Mouse (Mus musculus) midbrain, embryonic 15.5 days (tissue): ENCODE measurements around the gene Aldh1b1. TPM values are rescaled to one million over a fixed set of nuclear protein-coding genes. Genes with fewer than 3 reads are reported as not detected.

Experiments
- ATAC-seq: fragments of 200-750 bp; cut with Nextera tagmentation; replicated peaks from 2 replicates; pipeline ENCODE4 v1.8.0; 2017; ENCODE audit warnings: moderate TSS enrichment
- H3K27ac ChIP-seq: fragments of 300-500 bp; sonication (generic); 2 replicates; pipeline ENCODE4 v1.5.1; 2015; ENCODE audit warnings: mild to moderate bottlenecking, inconsistent platforms
- H3K27me3 ChIP-seq: fragments of 300-500 bp; sonication (generic); replicated peaks from 2 replicates; pipeline ENCODE4 v1.6.1; 2015; ENCODE audit warnings: inconsistent platforms
- H3K36me3 ChIP-seq: fragments of 300-500 bp; sonication (generic); replicated peaks from 2 replicates; pipeline ENCODE4 v1.6.1; 2015; ENCODE audit warnings: inconsistent platforms
- H3K4me1 ChIP-seq: fragments of 300-500 bp; sonication (generic); 2 replicates; pipeline ENCODE4 v1.6.1; 2015; ENCODE audit warnings: inconsistent platforms
- H3K4me2 ChIP-seq: fragments of 300-500 bp; sonication (generic); 2 replicates; pipeline ENCODE4 v1.6.1; 2015; ENCODE audit warnings: inconsistent platforms, mild to moderate bottlenecking, moderate library complexity
- H3K4me3 ChIP-seq: fragments of 300-500 bp; sonication (generic); 2 replicates; pipeline ENCODE4 v1.5.1; 2015; ENCODE audit warnings: mild to moderate bottlenecking, inconsistent platforms
- H3K9ac ChIP-seq: fragments of 300-500 bp; sonication (generic); 2 replicates; pipeline ENCODE4 v1.6.1; 2015; ENCODE audit warnings: mild to moderate bottlenecking, inconsistent platforms
- H3K9me3 ChIP-seq: fragments of 300-500 bp; sonication (generic); 2 replicates; pipeline ENCODE4 v1.6.1; 2016; ENCODE audit warnings: inconsistent platforms
- WGBS: fragments of 180-500 bp; shearing (Covaris S2); methylation state at CpG from one replicate; pipeline ENCODE4 v1.1.7; 2015; ENCODE audit warnings: mixed read lengths; 5-methylcytosine and 5-hydroxymethylcytosine counted together
- polyA plus RNA-seq: library from polyadenylated mRNA; unstranded; fragments of >200 nt; fragmentation: Nextera tagmentation; extraction: Ambion mirVana; gene quantifications from 2 replicates; pipeline ENCODE4 v1.2.1, GENCODE M21; 2015

Gene Aldh1b1
- polyA plus RNA-seq, 1 experiment from 2014 or later: 23.3 TPM

DNA sequence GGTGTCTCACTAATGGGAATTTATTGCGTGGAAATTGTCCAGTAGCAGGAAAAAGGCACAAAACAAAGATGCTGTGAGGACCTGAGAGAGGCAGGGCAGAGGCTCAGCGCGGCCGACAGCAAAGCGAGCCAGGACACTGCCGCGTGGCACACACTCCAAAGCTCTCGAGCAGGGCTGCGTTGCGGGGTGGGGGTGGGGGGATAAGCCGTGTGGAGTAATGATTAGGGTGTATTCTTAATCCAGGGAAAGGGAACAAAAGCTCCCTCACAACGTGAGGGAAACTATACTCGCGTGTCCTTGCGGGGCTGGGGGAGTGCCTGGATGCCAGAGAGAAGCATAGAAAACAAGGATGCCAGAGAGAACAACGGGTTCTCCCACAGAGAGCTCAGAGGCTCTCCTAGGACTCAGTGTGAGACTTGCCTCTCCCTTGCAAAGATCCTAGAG lies 33.7 kb upstream of the Aldh1b1 start:
- Histone ChIP-seq H3K9ac (0 out of 2 replicates have a peak overlapping the region, but pooled peaks have one; percentile 15), H3K36me3 (no peaks in the 10 kb centered on the region), H3K27ac (peak overlapping the region; percentile 76), H3K4me1 (peaks cover 60% of the 10 kb centered on the region), H3K9me3 (no peaks in the 10 kb centered on the region), H3K4me2 (peak overlapping the region; percentile 37), H3K27me3 (no peaks in the 10 kb centered on the region), H3K4me3 (no peak overlapping the region)
- peak; percentile 28; the same call in 1 of the 2 replicates for ATAC-seq
- under 1% methylated on average over 16 of the region's 16 CpGs for WGBS

DNA sequence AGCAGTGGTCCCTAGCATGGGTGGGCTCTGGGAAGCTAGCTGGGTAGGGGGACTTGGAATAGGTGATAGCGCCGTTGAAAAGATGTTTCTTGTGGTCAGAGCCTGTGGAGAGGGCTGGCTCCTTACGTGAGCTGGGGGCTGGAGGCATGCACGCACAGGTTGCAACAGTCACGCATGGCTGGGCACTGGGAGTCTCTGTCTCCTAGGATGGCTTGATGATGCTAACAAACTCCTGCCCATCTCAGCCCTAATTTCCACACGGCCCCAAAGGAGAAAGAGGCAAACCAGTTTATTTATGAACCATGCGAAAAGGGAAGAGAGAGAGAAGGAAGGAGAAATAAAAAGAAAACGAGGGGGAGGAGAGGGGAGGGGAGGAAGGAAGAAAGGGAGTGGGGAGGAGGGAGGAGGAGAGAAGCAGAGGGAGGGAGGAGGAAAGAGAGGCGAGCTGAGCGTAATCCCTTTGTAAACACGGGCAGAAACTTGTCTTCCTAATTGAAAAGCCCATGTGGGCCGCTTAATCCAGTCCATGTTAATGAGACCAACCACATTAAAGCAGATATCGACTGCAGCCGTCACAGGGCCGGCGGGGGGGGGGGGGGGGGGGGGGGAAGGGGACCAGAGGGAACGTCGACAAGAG lies 33.1 kb upstream of the Aldh1b1 start:
- 0 out of 2 replicates have a peak overlapping the region, but pooled peaks have one; percentile 15 for H3K9ac ChIP-seq
- no peaks in the 10 kb centered on the region for H3K36me3 ChIP-seq
- H3K4me2 ChIP-seq: peak overlapping the region; percentile 37
- WGBS: under 1% methylated on average over 14 of the region's 18 CpGs
- no peaks in the 10 kb centered on the region for H3K9me3 ChIP-seq
- peak overlapping the region; percentile 76 for H3K27ac ChIP-seq
- peak; percentile 25; the same call in 1 of the 2 replicates for ATAC-seq
- H3K27me3 ChIP-seq: no peaks in the 10 kb centered on the region
- peaks cover 65% of the 10 kb centered on the region for H3K4me1 ChIP-seq
- no peak overlapping the region for H3K4me3 ChIP-seq

DNA sequence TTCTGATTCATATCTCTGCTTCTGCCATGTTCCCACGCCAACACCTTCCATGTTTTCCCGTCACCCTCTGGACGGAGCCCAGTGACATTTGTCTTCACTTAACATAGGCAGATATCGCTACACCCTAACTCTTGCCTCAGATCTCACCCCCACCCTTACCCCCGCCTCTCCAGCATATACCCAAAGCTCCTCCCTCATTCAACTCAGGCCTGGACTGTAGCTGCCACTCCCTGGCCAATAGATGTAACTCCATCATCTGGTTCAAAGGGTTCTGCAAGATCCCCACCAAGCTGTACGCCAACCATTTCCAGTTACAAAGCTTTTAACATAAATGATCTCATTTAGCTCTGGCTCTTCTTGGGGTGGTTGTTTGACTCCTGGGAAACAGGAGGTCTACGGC lies 32.0 kb upstream of the Aldh1b1 start:
- H3K4me3 ChIP-seq: no peak overlapping the region
- 76% methylated on average over 7 of the region's 7 CpGs for WGBS
- no peaks in the 10 kb centered on the region for H3K9me3 ChIP-seq
- H3K27me3 ChIP-seq: no peaks in the 10 kb centered on the region
- no peaks in the 10 kb centered on the region for H3K36me3 ChIP-seq
- no peak for ATAC-seq
- H3K4me1 ChIP-seq: peaks cover 75% of the 10 kb centered on the region
- no peak overlapping the region for H3K9ac ChIP-seq
- H3K4me2 ChIP-seq: no peak overlapping the region
- H3K27ac ChIP-seq: no peak overlapping the region

DNA sequence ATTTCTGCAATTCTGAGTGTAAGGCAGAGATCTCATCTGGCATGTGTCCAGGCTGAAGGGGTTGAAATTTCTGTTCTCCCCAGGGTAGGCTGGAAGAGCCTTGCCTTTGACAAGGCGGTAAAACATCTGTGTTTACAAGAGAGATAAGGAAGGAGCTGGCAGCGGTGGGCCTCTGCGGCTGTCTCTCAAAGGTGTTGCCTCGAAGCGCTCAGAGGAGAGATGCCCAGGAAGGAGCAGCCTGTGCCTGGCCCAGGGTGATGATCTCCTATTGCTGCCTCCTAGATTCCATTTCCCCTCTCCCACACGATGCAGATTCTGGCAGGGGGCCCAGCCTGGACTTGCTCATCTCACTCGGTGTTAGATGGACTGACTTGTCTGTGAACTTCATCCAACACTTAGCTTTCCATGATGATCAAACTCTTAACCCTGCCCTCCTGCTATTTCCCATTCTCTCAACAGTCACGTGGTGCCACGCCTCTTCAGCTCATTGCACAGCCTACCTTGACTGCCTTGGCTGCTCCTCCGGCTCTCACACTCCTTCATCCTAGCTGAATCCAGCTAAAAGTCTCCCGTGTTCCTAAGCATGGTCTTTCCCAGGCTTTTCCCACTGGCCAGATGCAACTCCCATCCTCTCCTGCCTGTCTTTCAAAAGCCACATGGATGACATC lies 30.8 kb upstream of the Aldh1b1 start:
- no peak overlapping the region for H3K4me3 ChIP-seq
- no peak overlapping the region for H3K9ac ChIP-seq
- ATAC-seq: no peak
- H3K4me1 ChIP-seq: peaks cover 74% of the 10 kb centered on the region
- H3K36me3 ChIP-seq: no peaks in the 10 kb centered on the region
- no peak overlapping the region for H3K27ac ChIP-seq
- H3K9me3 ChIP-seq: no peaks in the 10 kb centered on the region
- no peaks in the 10 kb centered on the region for H3K27me3 ChIP-seq
- H3K4me2 ChIP-seq: no peak overlapping the region
- 59% methylated on average over 11 of the region's 11 CpGs for WGBS

DNA sequence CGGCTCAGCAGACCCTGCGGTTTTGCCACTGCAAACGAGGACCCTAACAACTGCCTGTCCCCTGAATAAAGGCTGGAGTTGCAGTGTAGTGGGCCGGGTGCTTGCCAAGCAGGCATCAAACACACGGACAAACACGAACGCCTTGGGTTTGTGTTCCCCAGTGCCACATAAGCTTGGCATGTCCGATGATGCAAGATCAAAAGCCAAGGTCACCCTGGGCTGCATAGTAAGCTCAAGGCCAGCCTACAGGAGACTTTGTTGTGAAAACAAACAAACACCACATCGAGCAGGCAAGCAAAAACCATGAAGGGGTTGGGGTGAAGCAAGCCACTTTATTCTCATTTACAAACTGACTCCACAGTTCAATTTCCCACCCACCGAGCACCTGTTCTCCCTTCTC lies 29.7 kb upstream of the Aldh1b1 start:
- H3K27ac ChIP-seq: no peak overlapping the region
- no peak for ATAC-seq
- 26% methylated on average over 10 of the region's 10 CpGs for WGBS

DNA sequence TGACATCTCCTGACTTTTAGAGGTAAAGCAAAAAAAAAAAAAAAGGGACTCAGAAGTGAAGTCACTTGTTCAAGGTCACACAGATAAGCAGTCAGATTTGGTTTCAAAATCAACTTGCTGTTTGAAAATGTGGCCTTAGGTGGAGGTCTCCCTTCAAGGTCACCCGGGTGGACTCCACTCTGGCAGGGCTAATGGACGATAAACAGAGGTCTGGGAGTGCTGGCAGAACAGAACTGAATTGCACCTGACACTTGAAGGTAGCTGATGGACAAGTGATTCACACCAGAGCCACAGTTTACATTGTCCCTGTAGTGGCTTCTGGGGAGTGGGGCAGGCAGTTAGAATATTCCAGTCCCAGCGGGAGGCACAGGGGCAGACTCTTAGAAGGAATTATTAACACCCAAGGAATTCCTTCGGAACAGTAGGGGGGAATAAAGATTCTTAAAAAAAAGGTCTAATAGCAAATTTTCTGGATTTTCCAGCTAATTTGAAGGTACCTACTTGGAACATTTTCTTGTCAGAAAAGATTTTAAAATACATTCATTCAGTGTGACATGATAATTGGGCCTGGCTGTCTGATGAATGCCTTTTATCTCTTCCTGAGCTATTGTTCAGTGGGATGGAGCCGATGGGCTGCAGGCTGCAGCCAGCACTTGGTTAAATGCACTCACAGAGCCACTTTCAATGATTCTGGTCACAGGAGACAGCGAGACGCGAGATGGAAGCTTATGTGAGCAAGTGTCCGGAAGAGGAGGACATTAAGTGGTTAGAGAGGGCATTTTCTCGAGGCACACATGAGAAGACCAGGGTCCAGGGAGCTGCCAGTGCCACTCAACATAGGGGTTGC lies 28.8 kb upstream of the Aldh1b1 start:
- Histone ChIP-seq H3K36me3 (no peaks in the 10 kb centered on the region), H3K4me1 (peaks cover 54% of the 10 kb centered on the region), H3K27me3 (no peaks in the 10 kb centered on the region), H3K27ac (peak overlapping the region; percentile 66), H3K4me2 (no peak overlapping the region), H3K9me3 (no peaks in the 10 kb centered on the region), H3K9ac (no peak overlapping the region), H3K4me3 (no peak overlapping the region)
- 6% methylated on average over 10 of the region's 10 CpGs for WGBS
- no peak for ATAC-seq

More for the DNA sequence above, 29.7 kb upstream of the Aldh1b1 start:
- Histone ChIP-seq H3K9ac (no peak overlapping the region), H3K9me3 (no peaks in the 10 kb centered on the region), H3K27me3 (no peaks in the 10 kb centered on the region), H3K4me1 (peaks cover 63% of the 10 kb centered on the region), H3K36me3 (no peaks in the 10 kb centered on the region), H3K4me2 (no peak overlapping the region), H3K4me3 (no peak overlapping the region)

DNA sequence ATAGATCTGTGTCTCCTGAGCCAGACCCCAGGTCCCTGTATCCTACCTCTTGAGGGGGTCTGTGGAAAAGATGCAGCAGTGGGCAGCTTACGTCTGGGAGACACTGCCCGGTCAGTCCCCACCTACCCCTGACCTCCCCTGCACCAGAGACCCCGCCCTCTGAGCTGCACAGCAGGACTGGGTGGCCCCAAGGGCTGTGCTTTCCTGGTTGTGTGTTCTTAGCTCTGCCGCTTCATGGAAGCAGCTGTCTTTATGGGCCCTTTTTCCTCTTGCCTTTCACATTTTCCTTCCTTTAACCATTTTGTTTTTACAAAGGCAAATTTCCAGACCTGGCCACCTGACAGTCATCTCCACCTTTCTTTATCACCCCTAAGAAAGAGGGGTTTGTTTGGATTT lies 28.2 kb upstream of the Aldh1b1 start:
- H3K27ac ChIP-seq: peak overlapping the region; percentile 66
- no peak for ATAC-seq
- no peaks in the 10 kb centered on the region for H3K27me3 ChIP-seq
- H3K36me3 ChIP-seq: no peaks in the 10 kb centered on the region
- H3K4me2 ChIP-seq: no peak overlapping the region
- H3K9me3 ChIP-seq: no peaks in the 10 kb centered on the region
- 15% methylated on average over 4 of the region's 4 CpGs for WGBS
- no peak overlapping the region for H3K9ac ChIP-seq
- peaks cover 48% of the 10 kb centered on the region for H3K4me1 ChIP-seq
- no peak overlapping the region for H3K4me3 ChIP-seq

DNA sequence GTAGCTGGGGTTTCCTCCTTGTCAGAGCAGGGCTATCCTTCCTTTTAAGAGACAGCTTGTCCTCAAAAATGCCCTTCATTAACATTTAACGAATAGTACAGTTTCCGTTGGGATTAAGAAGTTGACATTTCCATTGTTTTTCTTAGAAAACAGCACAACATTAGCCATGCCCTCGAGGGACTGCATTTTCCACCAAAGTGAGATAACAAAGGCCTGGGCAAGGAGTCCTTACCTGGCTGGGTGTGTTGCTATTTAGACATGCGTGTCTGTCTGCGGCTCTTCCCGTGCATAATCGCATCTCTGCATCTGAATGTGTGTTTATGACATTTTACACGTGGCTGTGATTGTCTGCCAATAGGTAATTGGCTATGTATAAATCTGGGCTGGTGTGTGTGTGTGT lies 27.6 kb upstream of the Aldh1b1 start:
- H3K27ac ChIP-seq: peak overlapping the region; percentile 66
- ATAC-seq: peak; percentile 13
- H3K9me3 ChIP-seq: no peaks in the 10 kb centered on the region
- H3K4me3 ChIP-seq: no peak overlapping the region
- H3K9ac ChIP-seq: no peak overlapping the region
- no peaks in the 10 kb centered on the region for H3K36me3 ChIP-seq
- H3K4me2 ChIP-seq: no peak overlapping the region
- WGBS: 9% methylated on average over 8 of the region's 8 CpGs
- no peaks in the 10 kb centered on the region for H3K27me3 ChIP-seq
- H3K4me1 ChIP-seq: peaks cover 43% of the 10 kb centered on the region

DNA sequence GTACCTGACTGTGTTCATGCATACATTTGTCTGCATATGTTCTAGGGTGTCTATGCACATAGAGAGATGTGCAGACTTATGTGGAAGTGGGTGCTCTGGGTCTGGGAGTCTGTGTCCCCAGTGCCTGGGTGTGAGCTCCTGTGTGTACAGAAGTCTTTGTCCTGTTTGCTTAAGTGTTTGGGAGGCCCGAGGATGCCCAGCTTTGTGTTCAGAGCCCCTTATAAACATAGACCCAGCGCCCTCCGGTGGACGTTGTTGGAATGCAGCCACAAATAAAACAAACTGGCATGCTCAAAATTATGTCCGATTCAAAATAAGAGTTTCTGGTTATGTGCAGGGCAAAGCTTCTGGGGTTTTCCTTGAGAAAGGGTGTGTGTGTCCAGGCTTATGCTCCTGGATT lies 27.2 kb upstream of the Aldh1b1 start:
- peaks cover 39% of the 10 kb centered on the region for H3K4me1 ChIP-seq
- peak overlapping the region; percentile 66 for H3K27ac ChIP-seq
- no peaks in the 10 kb centered on the region for H3K9me3 ChIP-seq
- ATAC-seq: peak; percentile 49
- WGBS: 3% methylated on average over 5 of the region's 5 CpGs
- no peak overlapping the region for H3K9ac ChIP-seq
- no peak overlapping the region for H3K4me2 ChIP-seq
- no peak overlapping the region for H3K4me3 ChIP-seq
- no peaks in the 10 kb centered on the region for H3K36me3 ChIP-seq
- H3K27me3 ChIP-seq: no peaks in the 10 kb centered on the region

DNA sequence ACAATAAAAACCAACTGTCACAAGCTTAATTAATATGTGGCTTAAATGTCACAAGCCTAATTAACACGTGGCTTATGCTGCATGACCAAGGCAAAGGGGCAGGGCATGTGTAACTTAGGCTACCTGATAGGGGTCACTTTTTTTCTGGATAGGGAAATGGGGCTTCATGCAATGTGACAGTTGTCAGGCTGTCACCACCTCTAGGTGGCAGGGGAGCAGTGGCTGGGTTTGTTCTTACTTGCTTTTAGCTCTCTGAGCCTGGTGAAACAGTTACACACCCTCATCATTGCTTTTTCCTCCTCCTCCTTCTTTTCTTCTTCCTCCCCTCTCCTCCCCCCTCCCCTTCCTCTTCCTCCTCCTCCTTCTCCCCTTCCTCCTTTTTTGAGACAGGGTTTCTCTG lies 15.2 kb upstream of the Aldh1b1 start:
- ATAC-seq: no peak
- WGBS: 67% methylated on average over 1 of the region's 1 CpGs

DNA sequence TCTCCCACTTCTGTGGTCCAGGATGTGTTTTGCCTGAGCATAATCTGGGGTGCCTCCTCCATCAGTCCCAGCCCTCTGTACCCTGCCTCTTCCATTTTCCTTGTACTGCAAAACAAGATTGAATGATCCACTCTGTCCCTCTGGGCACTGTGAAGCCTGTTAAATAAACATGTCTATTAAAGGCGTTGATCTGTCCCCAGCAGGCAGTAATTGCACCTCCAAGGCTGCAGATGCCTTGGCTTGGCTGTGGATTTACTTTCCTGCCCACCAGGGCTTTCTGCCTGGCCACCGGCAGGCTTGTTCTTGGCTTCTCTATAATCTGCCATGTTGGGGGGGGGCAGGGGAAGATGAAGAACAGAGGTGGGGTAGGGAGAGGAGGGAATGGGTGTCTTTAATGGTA lies 12.9 kb upstream of the Aldh1b1 start:
- WGBS: 20% methylated on average over 2 of the region's 2 CpGs
- Histone ChIP-seq H3K4me3 (no peak overlapping the region), H3K36me3 (no peaks in the 10 kb centered on the region), H3K27ac (no peak overlapping the region), H3K9me3 (no peaks in the 10 kb centered on the region), H3K27me3 (no peaks in the 10 kb centered on the region), H3K4me1 (peaks cover 8% of the 10 kb centered on the region), H3K4me2 (no peak overlapping the region), H3K9ac (no peak overlapping the region)
- no peak for ATAC-seq

More for the DNA sequence above, 15.2 kb upstream of the Aldh1b1 start:
- Histone ChIP-seq H3K9ac (no peak overlapping the region), H3K9me3 (no peaks in the 10 kb centered on the region), H3K4me1 (peaks cover 8% of the 10 kb centered on the region; the same call in 1 of the 2 replicates), H3K27ac (no peak overlapping the region), H3K4me2 (no peak overlapping the region), H3K4me3 (no peak overlapping the region), H3K36me3 (no peaks in the 10 kb centered on the region), H3K27me3 (no peaks in the 10 kb centered on the region)

DNA sequence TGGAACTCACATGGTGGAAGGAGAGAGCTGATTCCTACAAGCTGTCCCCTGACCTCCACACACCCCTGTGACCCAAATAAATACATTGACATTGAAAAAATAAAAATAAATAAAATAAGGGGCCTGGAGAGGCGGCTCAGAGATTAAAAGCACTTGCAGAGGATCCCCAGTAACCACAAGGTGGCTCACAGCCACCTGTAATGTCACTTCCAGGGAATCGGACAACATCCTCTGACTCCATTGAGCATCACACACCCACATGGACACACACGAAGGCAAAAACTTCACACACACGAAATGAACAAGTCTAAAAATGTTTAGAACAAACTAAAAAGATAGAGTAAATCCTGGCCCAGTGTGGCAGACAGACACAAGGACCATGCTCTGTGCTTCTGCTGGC lies 12.1 kb upstream of the Aldh1b1 start:
- no peaks in the 10 kb centered on the region for H3K36me3 ChIP-seq
- 56% methylated on average over 4 of the region's 4 CpGs for WGBS
- no peaks in the 10 kb centered on the region for H3K9me3 ChIP-seq
- no peak overlapping the region for H3K9ac ChIP-seq
- H3K4me1 ChIP-seq: peaks cover 8% of the 10 kb centered on the region
- no peak for ATAC-seq
- no peak overlapping the region for H3K4me3 ChIP-seq
- H3K27ac ChIP-seq: no peak overlapping the region
- no peaks in the 10 kb centered on the region for H3K27me3 ChIP-seq
- no peak overlapping the region for H3K4me2 ChIP-seq
